Mouse (Mus musculus): ENCODE results near the gene Abca12.
A peak's percentile ranks its signal among the peaks of the same experiment; 100 is the strongest.

Abca12 gene

GRCm38 (mm10) chr1:71414810-71415209 lies at the start of gene Abca12:
Gene Abca12 (minus strand): TSS chr1:71414910.
- no peak for DNase-seq (ENCODE audit: low read depth)

GRCm38 (mm10) chr1:71457961-71458360 lies 43.3 kb upstream of the Abca12 start:
- DNase-seq (ENCODE audit: low read depth), result peak; percentile 9

- DNase-seq (ENCODE audit: low read depth), result no peak
These were observed 32.7 kb upstream of the Abca12 start for GRCm38 (mm10) chr1:71447424-71447823.

- DNase-seq (ENCODE audit: low read depth), result no peak
These were observed 7.1 kb upstream of the Abca12 start for GRCm38 (mm10) chr1:71421741-71422333.

- no peak for DNase-seq (ENCODE audit: low read depth)
These were observed 3.8 kb upstream of the Abca12 start for GRCm38 (mm10) chr1:71418467-71418866.

GRCm38 (mm10) chr1:71417951-71418350 lies 3.2 kb upstream of the Abca12 start:
- DNase-seq (ENCODE audit: low read depth), result no peak

- DNase-seq (ENCODE audit: low read depth), result no peak
These were observed 626 bp downstream of the Abca12 start for GRCm38 (mm10) chr1:71414084-71414483.

- no peak for DNase-seq (ENCODE audit: low read depth)
These were observed 1.6 kb downstream of the Abca12 start for GRCm38 (mm10) chr1:71413114-71413513.

GRCm38 (mm10) chr1:71407711-71408110 lies 7.0 kb downstream of the Abca12 start:
- no peak for DNase-seq (ENCODE audit: low read depth)

- no peak for DNase-seq (ENCODE audit: low read depth)
These were observed 17.1 kb downstream of the Abca12 start for GRCm38 (mm10) chr1:71397635-71398034.

GRCm38 (mm10) chr1:71396105-71396504 lies 18.6 kb downstream of the Abca12 start:
- DNase-seq (ENCODE audit: low read depth), result peak; percentile 4

GRCm38 (mm10) chr1:71394177-71394576 lies 20.5 kb downstream of the Abca12 start:
- DNase-seq (ENCODE audit: low read depth), result no peak

- DNase-seq (ENCODE audit: low read depth), result no peak
These were observed 21.2 kb downstream of the Abca12 start for GRCm38 (mm10) chr1:71393489-71393888.

- DNase-seq (ENCODE audit: low read depth), result no peak
These were observed 22.2 kb downstream of the Abca12 start for GRCm38 (mm10) chr1:71392463-71392862.

- DNase-seq (ENCODE audit: low read depth), result no peak
These were observed 28.1 kb downstream of the Abca12 start for GRCm38 (mm10) chr1:71386593-71386992.

GRCm38 (mm10) chr1:71384098-71384497 lies 30.6 kb downstream of the Abca12 start:
- no peak for DNase-seq (ENCODE audit: low read depth)

GRCm38 (mm10) chr1:71373090-71373489 lies 41.6 kb downstream of the Abca12 start:
- DNase-seq (ENCODE audit: low read depth), result no peak

GRCm38 (mm10) chr1:71370266-71370665 lies 44.4 kb downstream of the Abca12 start:
- DNase-seq (ENCODE audit: low read depth), result no peak

GRCm38 (mm10) chr1:71367770-71368169 lies 46.9 kb downstream of the Abca12 start:
- no peak for DNase-seq (ENCODE audit: low read depth)

GRCm38 (mm10) chr1:71342861-71343554 lies 71.7 kb downstream of the Abca12 start:
- no peak for DNase-seq (ENCODE audit: low read depth)

- no peak for DNase-seq (ENCODE audit: low read depth)
These were observed 72.5 kb downstream of the Abca12 start for GRCm38 (mm10) chr1:71342261-71342594.

- no peak for DNase-seq (ENCODE audit: low read depth)
These were observed 73.1 kb downstream of the Abca12 start for GRCm38 (mm10) chr1:71341370-71342260.
